Mouse (Mus musculus) left cerebral cortex, adult 8-10 months (tissue): ENCODE measurements around the gene Zfp3. TPM values are rescaled to one million over a fixed set of nuclear protein-coding genes. Genes with fewer than 3 reads are reported as not detected.

Experiments used
- DNase-seq, 2 experiments: peaks; one replicate each; pipeline ENCODE4 v3.0.0; 2022; ENCODE audit warnings: low spot score in 2 of 2
- total RNA-seq, 4 experiments: library from RNA; stranded (reverse); gene quantifications; 2 replicates each; pipeline ENCODE4 v1.2.4; 2022

The Zfp3 gene
- 10 to 100 TPM; 16.7 to 20.5 (median 20.0) TPM for total RNA-seq

GRCm38 (mm10) chr11:70763936-70764808, at the start of gene Zfp3:
Gene Zfp3, plus strand, starts transcription at chr11:70764209.
- DNase-seq: peak; percentile 68 to 85

- no peak for DNase-seq
These were observed 48.2 kb upstream of the Zfp3 start for GRCm38 (mm10) chr11:70715832-70716231.

- DNase-seq: no peak
These were observed 45.5 kb upstream of the Zfp3 start for GRCm38 (mm10) chr11:70718481-70718880.

- no peak for DNase-seq
These were observed 43.4 kb upstream of the Zfp3 start for GRCm38 (mm10) chr11:70720567-70720966.

GRCm38 (mm10) chr11:70721072-70721471, 42.9 kb upstream of the Zfp3 start:
- no peak for DNase-seq

GRCm38 (mm10) chr11:70724706-70725105, 39.3 kb upstream of the Zfp3 start:
- DNase-seq: no peak

- no peak for DNase-seq
These were observed 37.4 kb upstream of the Zfp3 start for GRCm38 (mm10) chr11:70726585-70726984.

GRCm38 (mm10) chr11:70727385-70727784, 36.6 kb upstream of the Zfp3 start:
- no peak for DNase-seq

- no peak for DNase-seq
These were observed 33.5 kb upstream of the Zfp3 start for GRCm38 (mm10) chr11:70730427-70731038.

- DNase-seq: peak in 1 of 2 experiments; percentile 53
These were observed 32.8 kb upstream of the Zfp3 start for GRCm38 (mm10) chr11:70731178-70731577.

GRCm38 (mm10) chr11:70733256-70733655, 30.8 kb upstream of the Zfp3 start:
- no peak for DNase-seq

- no peak for DNase-seq
These were observed 26.3 kb upstream of the Zfp3 start for GRCm38 (mm10) chr11:70737749-70738148.

GRCm38 (mm10) chr11:70741603-70742002, 22.4 kb upstream of the Zfp3 start:
- DNase-seq: no peak

- no peak for DNase-seq
These were observed 21.9 kb upstream of the Zfp3 start for GRCm38 (mm10) chr11:70742117-70742516.

- DNase-seq: no peak
These were observed 21.2 kb upstream of the Zfp3 start for GRCm38 (mm10) chr11:70742581-70743459.

GRCm38 (mm10) chr11:70745636-70746035, 18.4 kb upstream of the Zfp3 start:
- DNase-seq: no peak

- no peak for DNase-seq
These were observed 16.0 kb upstream of the Zfp3 start for GRCm38 (mm10) chr11:70747876-70748545.

GRCm38 (mm10) chr11:70752337-70753017, 11.5 kb upstream of the Zfp3 start:
- DNase-seq: no peak

GRCm38 (mm10) chr11:70753146-70753545, 10.9 kb upstream of the Zfp3 start:
- DNase-seq: no peak

GRCm38 (mm10) chr11:70754476-70754875, 9.5 kb upstream of the Zfp3 start:
- no peak for DNase-seq

- no peak for DNase-seq
These were observed 9.1 kb upstream of the Zfp3 start for GRCm38 (mm10) chr11:70754958-70755357.
